Mouse (Mus musculus) embryonic facial prominence, embryonic 13.5 days (tissue): ENCODE measurements around the gene Slc27a2. TPM values are rescaled to one million over a fixed set of nuclear protein-coding genes. Genes with fewer than 3 reads are reported as not detected.

Source experiments
- polyA plus RNA-seq: library from polyadenylated mRNA; unstranded; fragments of >200 nt; fragmentation: Nextera tagmentation; extraction: Ambion mirVana; gene quantifications from 2 replicates; pipeline ENCODE4 v1.2.1, GENCODE M21; 2015

The Slc27a2 gene
- polyA plus RNA-seq, 1 experiment from 2014 or later: 2.9 TPM

Other genes starting within 250 kb of the Slc27a2 start
- gene Atp8b4, start 51.7 kb upstream of the Slc27a2 start, polyA plus RNA-seq: 0.63 and 3.1 TPM in 2 replicates
- 4.8 and 5.9 TPM in 2 replicates for gene Hdc, start 66.9 kb downstream of the Slc27a2 start, polyA plus RNA-seq
- gene Gabpb1, start 123.9 kb downstream of the Slc27a2 start, polyA plus RNA-seq: 56.4 and 57.0 TPM in 2 replicates
- gene Usp8, start 154.9 kb downstream of the Slc27a2 start, polyA plus RNA-seq: 36.5 and 43.4 TPM in 2 replicates
- gene Usp50, start 231.1 kb downstream of the Slc27a2 start, polyA plus RNA-seq: 2.8 TPM in 2 replicates